Mouse (Mus musculus): ENCODE data around the gene Ppp1r18.

- no peak for TF ChIP-seq E2F4 (IDR thresholded peaks at IDR 0.05; ENCODE audit: insufficient read depth)
- no peak for TF ChIP-seq CEBPB (IDR thresholded peaks at IDR 0.05; ENCODE audit: insufficient read depth, poor library complexity, severe bottlenecking)
- TF ChIP-seq POLR2A (IDR thresholded peaks at IDR 0.05; ENCODE audit: insufficient read length, low read depth), result peak; percentile 27
- TF ChIP-seq MYOD1 (IDR thresholded peaks at IDR 0.05; ENCODE audit: control insufficient read depth in 1 of 3, insufficient read length in 2 of 3, low read depth in 2 of 3), result no peak
- TF ChIP-seq POLR2AphosphoS2 (IDR thresholded peaks at IDR 0.05; ENCODE audit: insufficient read length, low read depth), result no peak
- TF ChIP-seq USF1 (IDR thresholded peaks at IDR 0.05; ENCODE audit: low read depth), result no peak
- no peak for TF ChIP-seq TCF12 (IDR thresholded peaks at IDR 0.05; ENCODE audit: insufficient read depth, poor library complexity, severe bottlenecking)
- TF ChIP-seq MAX (IDR thresholded peaks at IDR 0.05; ENCODE audit: low read depth), result no peak
- no peak for TF ChIP-seq SRF (IDR thresholded peaks at IDR 0.05; ENCODE audit: control insufficient read depth, insufficient read length, low read depth)
Observed at GRCm38 (mm10) chr17:35836178-35836965, 29.0 kb upstream of the Ppp1r18 start.
